Mouse (Mus musculus): ENCODE data around the gene Pld2.

GRCm38 (mm10) chr11:70511825-70512224 is 28.0 kb upstream of the Pld2 start:
- TF ChIP-seq GATA1 (IDR thresholded peaks at IDR 0.05; ENCODE audit: borderline replicate concordance, low read length) (no peak), FLI1 (IDR thresholded peaks at IDR 0.05; ENCODE audit: low read length) (no peak)
